Mouse (Mus musculus): ENCODE results near the gene Gpr87.

- no peak for TF ChIP-seq CTCF (IDR thresholded peaks at IDR 0.05; ENCODE audit: borderline replicate concordance, extremely low read depth, insufficient read depth, insufficient read length)
- TF ChIP-seq POLR2A (IDR thresholded peaks at IDR 0.05; ENCODE audit: borderline replicate concordance, extremely low read depth, insufficient read depth, insufficient read length, poor library complexity, severe bottlenecking) = no peak
Observed at GRCm38 (mm10) chr3:59230912-59231311, 36.0 kb upstream of the Gpr87 start.

Measured in brain, embryonic 14.5 days (tissue).